Mouse (Mus musculus) E14TG2a.4 (cell line): ENCODE measurements at regions not wholly inside any gene's neighbourhood (a gene's known extent, or its start where the extent isn't known, plus 50 kb on each side); places are given as distances from the start of the nearest gene placed in this dataset.

Source experiments
- CTCF ChIP-seq: conservative IDR thresholded peaks from 2 replicates; pipeline ENCODE4 v1.5.1; 2014; ENCODE audit warnings: low read length
- NANOG ChIP-seq: IDR thresholded peaks from 2 replicates; pipeline ENCODE4 v1.6.1; 2014; ENCODE audit warnings: borderline replicate concordance, low read length, mixed read lengths
- POU5F1 ChIP-seq: IDR thresholded peaks from 2 replicates; pipeline ENCODE4 v1.6.1; 2014; ENCODE audit warnings: low read length, borderline replicate concordance

DNA sequence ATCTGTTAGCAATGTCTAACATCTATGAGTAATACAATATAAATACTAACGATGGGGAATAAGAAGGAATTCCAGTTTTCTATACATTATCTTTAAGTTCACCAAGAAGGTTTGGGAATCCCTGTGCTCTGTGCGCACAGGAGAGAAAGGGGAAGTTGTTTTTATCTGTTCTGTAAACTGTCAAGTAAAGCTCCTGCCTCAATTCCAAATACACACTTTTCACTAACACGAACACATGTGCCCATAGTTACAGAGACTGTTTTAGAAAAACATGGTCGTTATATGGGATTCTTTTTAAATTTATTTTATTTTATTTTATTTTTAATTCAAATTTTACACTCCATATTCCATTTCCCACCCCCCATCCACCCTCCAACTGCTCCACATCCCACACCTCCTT is 50.8 kb upstream of the Mef2c start:
- TF ChIP-seq CTCF (no peak), POU5F1 (no peak), NANOG (no peak)
